Mouse (Mus musculus): ENCODE data around the gene Clic3. TPM values are rescaled to one million over a fixed set of nuclear protein-coding genes. Genes with fewer than 3 reads are reported as not detected.

Clic3 gene
- polyA plus RNA-seq, 1 experiment from 2014 or later: 246 TPM

DNA sequence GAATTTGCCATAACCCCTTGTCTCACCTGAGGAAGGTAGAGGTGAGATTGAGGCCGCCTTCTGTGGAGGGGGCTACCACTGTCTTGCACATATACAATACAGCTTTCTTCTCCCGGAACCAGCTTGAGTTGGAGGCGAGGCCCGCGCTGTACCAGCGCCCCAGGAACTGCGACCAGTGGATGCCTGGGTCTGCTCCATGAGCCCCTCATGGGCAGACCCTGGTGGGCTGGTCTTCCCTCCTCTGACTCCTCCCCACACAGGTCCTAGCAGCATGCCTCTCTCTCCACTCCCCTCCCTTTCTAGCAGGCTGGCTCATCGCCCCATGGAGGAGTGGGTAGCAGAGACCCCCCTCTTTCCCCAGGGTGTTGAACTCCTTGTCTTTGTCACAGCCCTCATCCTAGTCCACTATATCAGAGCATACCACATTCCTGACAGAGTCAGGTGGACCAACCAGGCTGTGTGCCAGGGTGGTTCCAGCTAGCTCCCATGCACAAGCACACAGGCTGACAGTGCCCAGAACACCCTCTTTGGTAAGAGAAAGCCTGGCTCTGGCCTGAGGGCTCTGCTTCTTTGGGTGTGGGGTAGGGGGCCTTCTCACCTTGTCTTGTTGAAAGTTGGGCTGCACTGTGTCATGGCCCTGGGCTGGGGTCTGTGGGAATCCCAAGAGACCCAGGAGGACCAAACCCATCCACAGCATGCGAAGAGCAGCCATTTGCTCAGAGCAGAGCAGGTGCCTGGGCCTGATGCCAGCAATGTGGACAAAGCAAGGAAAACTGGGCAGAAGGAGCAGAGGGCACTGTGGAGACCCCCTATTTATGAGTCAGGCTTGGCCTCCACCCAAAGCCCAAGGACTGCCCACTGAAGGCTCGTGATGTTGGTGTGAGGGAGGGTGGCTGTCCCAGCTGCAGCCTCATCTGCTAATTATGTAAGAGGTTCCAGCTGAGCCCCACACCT lies 12.6 kb downstream of the Clic3 start:
- DNase-seq (ENCODE audit: low spot score): no peak
- TF ChIP-seq EP300 (optimal IDR thresholded peaks at IDR 0.05) (no peak), CTCF (IDR thresholded peaks at IDR 0.05; ENCODE audit: low read depth) (no peak)
- WGBS: 68% methylated on average over 10 of the region's 10 CpGs
- no peaks in the 10 kb centered on the region for H3K27me3 ChIP-seq (ENCODE audit: control insufficient read depth, insufficient read depth, low read length)
- no peaks in the 10 kb centered on the region for H3K4me1 ChIP-seq (replicated peaks; ENCODE audit: control insufficient read depth, insufficient read depth)
- H3K27ac ChIP-seq (replicated peaks): 0 out of 2 replicates have a peak overlapping the region, but pooled peaks have one; percentile 18
- peak; percentile 20; the same call in 1 of the 2 replicates for ATAC-seq (ENCODE audit: low FRiP score, low TSS enrichment)
- no peaks in the 10 kb centered on the region for H3K36me3 ChIP-seq (ENCODE audit: control insufficient read depth, insufficient read depth, low read length)
- H3K9ac ChIP-seq (ENCODE audit: low read length): no peak overlapping the region
- no peaks in the 10 kb centered on the region for H3K9me3 ChIP-seq (ENCODE audit: control insufficient read depth, low read length)
- no peak overlapping the region for H3K4me2 ChIP-seq (replicated peaks; ENCODE audit: low read depth)
- no peak overlapping the region for H3K4me3 ChIP-seq (ENCODE audit: low read depth, low read length)

DNA sequence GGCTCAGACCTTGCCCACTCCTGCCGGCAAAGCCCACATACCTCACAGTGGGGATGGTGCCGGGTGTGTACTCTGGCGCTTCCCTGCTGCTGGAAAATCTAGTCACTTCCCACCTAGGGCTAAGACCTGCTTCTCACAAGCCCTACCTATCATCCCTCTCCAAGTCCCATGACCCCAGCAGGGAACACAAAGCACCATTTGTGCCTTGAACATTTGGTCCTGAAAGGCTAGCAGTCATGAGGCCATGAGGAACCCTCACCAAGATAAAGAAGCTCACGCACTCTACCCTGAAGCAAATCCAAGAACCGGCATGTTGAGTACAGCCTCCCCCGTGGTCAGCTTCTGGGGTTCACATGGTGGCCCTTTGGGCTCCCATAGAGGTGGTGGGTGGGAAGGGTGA lies 13.3 kb downstream of the Clic3 start, which contains the start of gene Ptgds:
Ptgds (minus strand) TSS at position 78 of the 400 bp plus-strand sequence.
- Histone ChIP-seq H3K9ac (ENCODE audit: low read length) (no peak within 1 kb of the TSS), H3K4me2 (replicated peaks; ENCODE audit: low read depth) (no peak within 1 kb of the TSS), H3K4me3 (ENCODE audit: low read depth, low read length) (no peak within 1 kb of the TSS), H3K4me1 (replicated peaks; ENCODE audit: control insufficient read depth, insufficient read depth) (no peaks in the 10 kb centered on the region), H3K36me3 (ENCODE audit: control insufficient read depth, insufficient read depth, low read length) (no peaks in the 10 kb centered on the region), H3K27me3 (ENCODE audit: control insufficient read depth, insufficient read depth, low read length) (no peaks in the 10 kb centered on the region), H3K9me3 (ENCODE audit: control insufficient read depth, low read length) (no peaks in the 10 kb centered on the region), H3K27ac (replicated peaks) (0 out of 2 replicates have a peak within 1 kb of the TSS, but pooled peaks have one; percentile 18)
- ATAC-seq (ENCODE audit: low FRiP score, low TSS enrichment): no peak
- no peak for DNase-seq (ENCODE audit: low spot score)
- TF ChIP-seq EP300 (optimal IDR thresholded peaks at IDR 0.05) (no peak), CTCF (IDR thresholded peaks at IDR 0.05; ENCODE audit: low read depth) (no peak)
- WGBS: 42% methylated on average over 6 of the region's 6 CpGs

DNA sequence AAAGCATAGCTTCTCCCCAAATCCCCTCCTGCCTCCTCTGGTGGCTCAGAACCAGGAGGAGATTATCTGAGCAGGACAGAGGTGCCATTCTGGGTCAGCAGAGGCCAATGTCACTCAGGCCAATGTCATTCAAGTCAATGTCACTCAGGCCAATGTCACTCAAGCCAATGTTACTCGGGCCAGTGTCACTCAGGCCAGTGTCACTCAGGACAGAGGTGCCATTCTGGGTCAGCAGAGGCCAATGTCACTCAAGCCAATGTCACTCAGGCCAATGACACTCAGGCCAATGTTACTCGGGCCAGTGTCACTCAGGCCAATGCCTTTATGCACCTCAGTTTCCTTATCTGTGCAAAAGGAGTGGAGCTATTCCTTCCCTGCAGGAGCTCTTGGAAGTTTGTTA lies 15.9 kb downstream of the Clic3 start:
- DNase-seq (ENCODE audit: low spot score) (no peak), ATAC-seq (ENCODE audit: low FRiP score, low TSS enrichment) (no peak)
- TF ChIP-seq EP300 (optimal IDR thresholded peaks at IDR 0.05) (no peak), CTCF (IDR thresholded peaks at IDR 0.05; ENCODE audit: low read depth) (no peak)
- WGBS: 76% methylated on average over 2 of the region's 2 CpGs
- no peak overlapping the region for H3K4me2 ChIP-seq (replicated peaks; ENCODE audit: low read depth)
- no peak overlapping the region for H3K4me3 ChIP-seq (ENCODE audit: low read depth, low read length)
- no peak overlapping the region for H3K27ac ChIP-seq (replicated peaks)
- no peaks in the 10 kb centered on the region for H3K9me3 ChIP-seq (ENCODE audit: control insufficient read depth, low read length)
- H3K27me3 ChIP-seq (ENCODE audit: control insufficient read depth, insufficient read depth, low read length): no peaks in the 10 kb centered on the region
- H3K4me1 ChIP-seq (replicated peaks; ENCODE audit: control insufficient read depth, insufficient read depth): no peaks in the 10 kb centered on the region
- H3K9ac ChIP-seq (ENCODE audit: low read length): no peak overlapping the region
- no peaks in the 10 kb centered on the region for H3K36me3 ChIP-seq (ENCODE audit: control insufficient read depth, insufficient read depth, low read length)

DNA sequence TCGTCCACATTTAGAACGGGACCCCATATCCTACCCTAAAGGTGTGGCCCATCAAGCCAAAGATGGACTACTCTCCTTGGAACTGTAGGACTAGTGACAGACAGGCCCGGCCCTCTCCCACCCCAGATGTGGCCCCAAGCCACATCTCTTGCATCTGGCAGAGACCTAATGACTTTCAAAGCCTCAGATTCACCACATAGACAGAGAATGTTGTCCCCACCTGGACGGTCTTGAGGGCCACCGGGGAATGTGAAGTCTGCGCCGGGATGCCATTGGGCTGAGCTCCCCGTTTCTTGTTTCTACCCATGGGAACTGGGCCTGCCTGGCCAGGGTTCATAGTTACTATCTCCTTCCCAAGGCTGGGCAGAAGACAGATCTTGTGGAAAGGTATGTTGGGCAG lies 20.9 kb downstream of the Clic3 start:
- Histone ChIP-seq H3K9ac (ENCODE audit: low read length) (no peak overlapping the region), H3K36me3 (ENCODE audit: control insufficient read depth, insufficient read depth, low read length) (no peaks in the 10 kb centered on the region), H3K9me3 (ENCODE audit: control insufficient read depth, low read length) (no peaks in the 10 kb centered on the region), H3K4me2 (replicated peaks; ENCODE audit: low read depth) (no peak overlapping the region), H3K4me1 (replicated peaks; ENCODE audit: control insufficient read depth, insufficient read depth) (peaks cover 2% of the 10 kb centered on the region; the same call in 1 of the 2 replicates), H3K27ac (replicated peaks) (no peak overlapping the region), H3K4me3 (ENCODE audit: low read depth, low read length) (no peak overlapping the region), H3K27me3 (ENCODE audit: control insufficient read depth, insufficient read depth, low read length) (no peaks in the 10 kb centered on the region)
- DNase-seq (ENCODE audit: low spot score): no peak
- no peak for ATAC-seq (ENCODE audit: low FRiP score, low TSS enrichment)
- TF ChIP-seq EP300 (optimal IDR thresholded peaks at IDR 0.05): no peak
- no peak for TF ChIP-seq CTCF (IDR thresholded peaks at IDR 0.05; ENCODE audit: low read depth)
- 83% methylated on average over 8 of the region's 8 CpGs for WGBS

DNA sequence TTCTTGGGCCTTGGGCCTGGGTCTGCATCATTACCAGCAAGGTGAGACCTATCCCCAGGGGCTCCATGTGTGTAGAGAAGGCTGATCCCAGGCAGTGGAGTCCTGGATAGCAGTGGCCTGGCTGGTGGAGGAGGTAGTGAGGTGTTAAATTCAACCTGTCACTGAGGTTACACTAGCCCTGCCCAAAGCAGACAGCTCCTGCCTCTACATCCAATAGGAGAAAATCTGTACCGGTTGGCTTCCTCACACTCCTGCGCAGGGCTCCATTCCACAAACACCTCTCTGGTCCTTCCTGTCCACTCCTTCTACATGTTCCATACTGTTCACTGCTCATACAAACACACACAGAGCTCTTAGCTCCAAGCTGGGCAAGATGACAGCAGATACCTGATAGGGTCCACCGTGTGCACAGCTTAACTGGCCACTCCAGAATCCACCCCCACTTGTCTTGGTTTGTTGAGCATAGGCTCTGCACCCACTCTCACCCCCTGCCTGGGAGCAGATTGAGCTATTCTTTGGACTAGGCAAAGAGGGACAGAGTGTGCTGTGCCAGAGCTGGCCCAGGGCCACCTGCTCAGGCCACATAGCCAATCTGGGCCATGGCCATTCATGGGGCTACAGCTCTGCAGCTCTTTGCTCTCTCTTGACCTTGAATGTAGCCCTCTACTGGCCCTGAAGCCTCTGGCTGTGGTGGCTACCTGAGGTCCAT lies 21.5 kb downstream of the Clic3 start:
- no peak overlapping the region for H3K4me3 ChIP-seq (ENCODE audit: low read depth, low read length)
- no peaks in the 10 kb centered on the region for H3K27me3 ChIP-seq (ENCODE audit: control insufficient read depth, insufficient read depth, low read length)
- ATAC-seq (ENCODE audit: low FRiP score, low TSS enrichment) (no peak), DNase-seq (ENCODE audit: low spot score) (no peak)
- no peak for TF ChIP-seq CTCF (IDR thresholded peaks at IDR 0.05; ENCODE audit: low read depth)
- no peak for TF ChIP-seq EP300 (optimal IDR thresholded peaks at IDR 0.05)
- no peak overlapping the region for H3K27ac ChIP-seq (replicated peaks)
- 86% methylated on average over 3 of the region's 3 CpGs for WGBS
- H3K36me3 ChIP-seq (ENCODE audit: control insufficient read depth, insufficient read depth, low read length): no peaks in the 10 kb centered on the region
- H3K9ac ChIP-seq (ENCODE audit: low read length): no peak overlapping the region
- no peak overlapping the region for H3K4me2 ChIP-seq (replicated peaks; ENCODE audit: low read depth)
- no peaks in the 10 kb centered on the region for H3K9me3 ChIP-seq (ENCODE audit: control insufficient read depth, low read length)
- H3K4me1 ChIP-seq (replicated peaks; ENCODE audit: control insufficient read depth, insufficient read depth): peaks cover 2% of the 10 kb centered on the region; the same call in 1 of the 2 replicates

All from stomach, postnatal 0 days (tissue).